Mouse (Mus musculus) kidney, postnatal 0 days (tissue): ENCODE results near the gene Pde6h. TPM values are rescaled to one million over a fixed set of nuclear protein-coding genes. Genes with fewer than 3 reads are reported as not detected.
A peak's percentile ranks its signal among the peaks of the same experiment; 100 is the strongest.

ENCODE experiments used
- ATAC-seq: fragments of 200-750 bp; cut with Nextera tagmentation; replicated peaks from 2 replicates; pipeline ENCODE4 v1.8.0; 2017; ENCODE audit warnings: low read depth, moderate number of reproducible peaks, moderate TSS enrichment, moderate library complexity; ENCODE audit not compliant: low FRiP score
- DNase-seq: peaks from one replicate; pipeline ENCODE4 v3.0.0-alpha.2; 2016; ENCODE audit warnings: low spot score
- H3K27ac ChIP-seq: fragments of 300-500 bp; sonication (generic); 2 replicates; pipeline ENCODE4 v1.5.1; 2014; ENCODE audit warnings: mild to moderate bottlenecking
- H3K27me3 ChIP-seq: fragments of 300-500 bp; sonication (generic); 2 replicates; pipeline ENCODE4 v1.6.1; 2014; ENCODE audit warnings: low read length, mixed read lengths; ENCODE audit not compliant: insufficient read depth
- H3K36me3 ChIP-seq: fragments of 300-500 bp; sonication (generic); 2 replicates; pipeline ENCODE4 v1.6.1; 2014; ENCODE audit warnings: low read length, mixed read lengths; ENCODE audit not compliant: insufficient read depth
- H3K4me1 ChIP-seq: fragments of 300-500 bp; sonication (generic); replicated peaks from 2 replicates; pipeline ENCODE4 v1.6.1; 2014; ENCODE audit warnings: antibody characterized with exemption, low read length, mixed read lengths; ENCODE audit not compliant: insufficient read depth
- H3K4me2 ChIP-seq: fragments of 300-500 bp; sonication (generic); 2 replicates; pipeline ENCODE4 v1.6.1; 2014; ENCODE audit warnings: mild to moderate bottlenecking, low read length, moderate library complexity, mixed read lengths
- H3K4me3 ChIP-seq: fragments of 300-500 bp; sonication (generic); replicated peaks from 2 replicates; pipeline ENCODE4 v1.5.1; 2014; ENCODE audit warnings: low read depth, low read length
- H3K9ac ChIP-seq: fragments of 300-500 bp; sonication (generic); 2 replicates; pipeline ENCODE4 v1.6.1; 2014; ENCODE audit warnings: low read depth, low read length
- H3K9me3 ChIP-seq: fragments of 300-500 bp; sonication (generic); replicated peaks from 2 replicates; pipeline ENCODE4 v1.6.1; 2016; ENCODE audit warnings: low read length, inconsistent platforms, mixed read lengths
- CTCF ChIP-seq: IDR thresholded peaks from 2 replicates; pipeline ENCODE4 v1.5.1; 2016; ENCODE audit warnings: antibody characterized with exemption, low read depth, mild to moderate bottlenecking, moderate library complexity
- WGBS: fragments of 180-500 bp; shearing (Covaris S2); extraction: QIAGEN DNeasy Blood & Tissue Kit; methylation state at CpG from one replicate; pipeline ENCODE4 v1.1.7; 2014; 5-methylcytosine and 5-hydroxymethylcytosine counted together
- polyA plus RNA-seq: library from polyadenylated mRNA; unstranded; fragments of >200 nt; fragmentation: Nextera tagmentation; extraction: Ambion mirVana; gene quantifications from 2 replicates; pipeline ENCODE4 v1.2.1, GENCODE M21; 2015

The Pde6h gene
- polyA plus RNA-seq, 1 experiment from 2014 or later: 0.67 TPM

DNA sequence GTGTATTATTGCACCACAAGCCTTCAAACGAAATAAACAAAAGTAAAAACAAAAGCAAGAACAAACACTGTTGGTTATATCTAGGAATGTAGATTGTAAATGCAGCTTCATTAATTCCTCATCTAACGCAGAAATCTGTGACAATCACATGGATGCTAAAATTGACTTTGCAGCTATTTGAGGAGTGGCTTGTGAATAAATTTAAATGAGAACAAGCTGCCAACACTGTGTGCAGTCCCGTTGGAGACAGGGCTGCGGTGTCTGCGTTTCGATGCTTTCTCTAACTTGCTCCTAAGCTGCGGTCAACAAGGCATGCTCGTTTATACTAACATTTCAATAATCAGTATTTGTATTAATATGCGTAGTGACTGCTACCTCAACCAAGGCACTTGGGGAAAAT lies 18.6 kb downstream of the Pde6h start:
- Histone ChIP-seq H3K4me2 (no peak overlapping the region), H3K36me3 (no peaks in the 10 kb centered on the region), H3K9ac (no peak overlapping the region), H3K4me1 (peaks cover 14% of the 10 kb centered on the region), H3K27ac (no peak overlapping the region; the same call in 1 of the 2 replicates), H3K4me3 (no peak overlapping the region), H3K9me3 (no peaks in the 10 kb centered on the region), H3K27me3 (no peaks in the 10 kb centered on the region)
- TF ChIP-seq CTCF: no peak
- 79% methylated on average over 9 of the region's 9 CpGs for WGBS
- no peak for DNase-seq
- no peak for ATAC-seq

DNA sequence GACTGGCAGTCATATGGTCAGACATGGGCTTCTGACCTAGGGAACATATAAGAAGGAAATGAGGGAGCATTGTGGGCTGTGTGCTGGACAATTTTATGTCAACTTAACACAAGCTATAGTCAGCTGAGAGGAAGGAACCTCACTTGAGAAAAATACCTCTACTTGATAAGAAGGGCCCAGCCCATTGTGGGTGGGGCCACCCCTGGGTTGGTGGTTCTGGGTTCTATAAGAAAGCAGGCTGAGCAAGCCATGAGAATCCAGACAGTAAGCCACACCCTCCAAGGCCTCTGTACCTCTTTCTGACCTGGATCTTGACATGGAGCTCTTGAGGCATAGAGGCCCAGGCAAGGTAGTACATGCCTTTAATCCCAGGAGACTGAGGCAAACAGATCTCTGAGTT lies 19.8 kb downstream of the Pde6h start:
- no peak for DNase-seq
- TF ChIP-seq CTCF: no peak
- ATAC-seq: no peak
- H3K4me1 ChIP-seq: peaks cover 14% of the 10 kb centered on the region
- H3K36me3 ChIP-seq: no peaks in the 10 kb centered on the region
- H3K9ac ChIP-seq: no peak overlapping the region
- no peak overlapping the region for H3K4me2 ChIP-seq
- no peaks in the 10 kb centered on the region for H3K27me3 ChIP-seq
- no peak overlapping the region for H3K27ac ChIP-seq
- no peak overlapping the region for H3K4me3 ChIP-seq
- H3K9me3 ChIP-seq: no peaks in the 10 kb centered on the region

DNA sequence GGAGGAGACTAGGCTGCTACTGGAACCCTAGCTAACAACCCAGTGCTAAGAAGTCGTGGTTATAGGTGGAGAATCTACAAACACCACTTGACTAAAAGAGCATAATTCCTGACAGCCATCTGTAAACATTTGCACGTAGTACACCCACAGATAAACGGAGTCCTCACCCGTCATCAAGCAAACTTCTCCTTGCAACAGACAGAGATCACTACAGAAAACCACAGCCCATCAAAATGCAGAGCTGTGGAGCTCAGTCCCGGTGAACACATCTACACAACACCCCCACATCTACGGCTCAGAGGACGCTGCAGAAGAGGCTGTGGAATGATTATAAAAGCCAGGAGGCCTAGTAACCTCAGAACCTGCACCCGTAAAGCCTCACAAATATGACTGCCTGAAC lies 20.9 kb downstream of the Pde6h start:
- Histone ChIP-seq H3K27me3 (no peaks in the 10 kb centered on the region), H3K36me3 (no peaks in the 10 kb centered on the region), H3K27ac (no peak overlapping the region), H3K9me3 (no peaks in the 10 kb centered on the region), H3K4me3 (no peak overlapping the region), H3K4me2 (no peak overlapping the region), H3K9ac (no peak overlapping the region), H3K4me1 (peaks cover 11% of the 10 kb centered on the region)
- DNase-seq (no peak), ATAC-seq (no peak)
- no peak for TF ChIP-seq CTCF
- WGBS: 86% methylated on average over 8 of the region's 8 CpGs

DNA sequence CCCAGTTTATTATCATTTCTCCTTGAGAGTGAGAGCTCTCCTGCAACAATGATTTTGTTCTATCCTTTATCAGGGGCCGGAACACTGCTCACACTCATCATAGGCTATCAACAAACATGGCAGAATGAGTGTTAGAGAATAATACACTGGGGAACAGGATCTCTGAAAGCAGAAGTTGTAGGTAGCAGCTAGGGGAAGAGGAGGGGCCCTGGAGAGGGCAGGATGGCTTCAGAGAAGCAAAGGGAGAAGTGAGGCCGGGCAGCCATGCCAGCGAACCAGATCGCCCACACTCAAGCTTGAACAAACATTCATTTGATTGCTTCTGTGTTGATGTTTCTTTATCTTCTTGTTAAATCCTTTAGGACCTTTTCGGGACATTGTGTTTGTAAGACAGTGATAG lies 22.6 kb downstream of the Pde6h start:
- Histone ChIP-seq H3K4me1 (no peaks in the 10 kb centered on the region), H3K27ac (no peak overlapping the region), H3K36me3 (no peaks in the 10 kb centered on the region), H3K27me3 (no peaks in the 10 kb centered on the region), H3K9me3 (no peaks in the 10 kb centered on the region), H3K4me3 (no peak overlapping the region), H3K4me2 (no peak overlapping the region), H3K9ac (no peak overlapping the region)
- no peak for TF ChIP-seq CTCF
- no peak for DNase-seq
- ATAC-seq: no peak
- 55% methylated on average over 5 of the region's 5 CpGs for WGBS

DNA sequence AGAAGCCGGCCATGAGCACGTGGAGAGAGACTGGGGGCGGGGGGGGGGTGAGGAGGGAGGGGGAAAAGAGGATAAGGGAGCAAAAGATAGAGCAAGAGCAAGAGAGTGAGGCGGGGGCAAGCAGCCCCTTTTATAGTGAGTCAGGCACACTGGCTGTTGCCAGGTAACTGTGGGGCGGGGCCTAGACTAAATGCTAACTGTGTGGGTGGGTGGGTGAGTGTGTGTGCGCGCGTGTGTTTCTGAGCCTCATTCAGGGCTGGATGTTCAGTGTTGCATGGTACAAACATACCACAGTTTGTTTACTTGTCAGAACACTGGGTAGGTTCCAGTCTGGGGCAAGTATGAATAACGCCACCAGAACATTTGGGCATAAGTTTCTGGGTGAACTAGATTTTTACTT lies 23.3 kb downstream of the Pde6h start:
- Histone ChIP-seq H3K9me3 (no peaks in the 10 kb centered on the region), H3K4me3 (no peak overlapping the region), H3K9ac (no peak overlapping the region), H3K27ac (no peak overlapping the region), H3K4me2 (no peak overlapping the region), H3K27me3 (no peaks in the 10 kb centered on the region), H3K4me1 (no peaks in the 10 kb centered on the region), H3K36me3 (no peaks in the 10 kb centered on the region)
- DNase-seq (no peak), ATAC-seq (0 out of 2 replicates have a peak, but pooled peaks have one; percentile 54)
- 56% methylated on average over 9 of the region's 9 CpGs for WGBS
- no peak for TF ChIP-seq CTCF

DNA sequence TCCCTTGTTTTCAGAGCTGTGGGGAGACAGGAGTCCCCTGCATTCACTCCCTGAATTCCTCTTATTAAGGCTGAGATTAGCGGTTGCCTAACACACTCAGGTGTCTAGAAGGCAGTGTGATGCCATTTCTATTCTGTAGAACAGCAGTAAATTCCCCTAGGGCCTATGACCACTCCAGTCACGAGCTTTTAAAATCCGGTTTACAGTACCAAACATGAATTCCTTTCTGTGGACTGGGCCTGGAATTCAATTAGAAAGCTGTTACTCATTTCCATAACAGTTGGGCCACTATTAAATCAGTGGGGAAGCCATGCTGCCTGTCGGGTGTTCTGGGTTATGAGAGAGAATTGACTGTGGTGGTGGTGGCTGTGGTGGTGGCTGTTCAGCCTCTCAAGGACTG lies 24.1 kb downstream of the Pde6h start:
- Histone ChIP-seq H3K4me1 (no peaks in the 10 kb centered on the region), H3K9me3 (no peaks in the 10 kb centered on the region), H3K27me3 (no peaks in the 10 kb centered on the region), H3K27ac (no peak overlapping the region), H3K9ac (no peak overlapping the region), H3K36me3 (no peaks in the 10 kb centered on the region), H3K4me2 (no peak overlapping the region), H3K4me3 (no peak overlapping the region)
- 50% methylated on average over 4 of the region's 4 CpGs for WGBS
- DNase-seq (no peak), ATAC-seq (no peak)
- TF ChIP-seq CTCF: no peak

DNA sequence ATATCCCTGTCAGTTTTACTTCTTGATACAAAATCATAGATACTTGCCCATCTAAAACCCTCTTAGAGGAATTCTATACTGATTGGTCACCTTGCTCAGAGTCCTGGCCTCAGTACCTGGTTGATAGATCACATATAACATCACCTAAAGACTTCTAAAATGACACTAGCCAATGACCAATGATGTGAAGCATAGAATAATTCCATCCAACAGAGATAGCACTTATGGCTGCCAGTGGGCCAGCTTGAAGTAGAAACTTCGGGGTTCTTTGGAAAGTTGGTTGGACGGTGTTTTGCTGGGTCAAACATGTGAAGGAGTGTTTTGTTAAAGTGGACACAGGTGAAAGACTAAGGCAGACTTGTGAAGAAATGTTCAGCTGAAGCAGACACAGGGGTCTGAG lies 26.5 kb downstream of the Pde6h start:
- Histone ChIP-seq H3K9me3 (no peaks in the 10 kb centered on the region), H3K4me1 (0 out of 2 replicates have a peak, but pooled peaks cover 4% of the 10 kb centered on the region), H3K36me3 (no peaks in the 10 kb centered on the region), H3K27me3 (no peaks in the 10 kb centered on the region), H3K27ac (no peak overlapping the region), H3K4me3 (no peak overlapping the region), H3K9ac (no peak overlapping the region), H3K4me2 (no peak overlapping the region)
- ATAC-seq (no peak), DNase-seq (no peak)
- 93% methylated on average over 2 of the region's 2 CpGs for WGBS
- no peak for TF ChIP-seq CTCF
